Mouse (Mus musculus): Measurements from ENCODE around the gene Phykpl.

Phykpl gene

GRCm38 (mm10) chr11:51653736-51654135 is 69.2 kb downstream of the Phykpl start:
- Histone ChIP-seq H3K4me3 (replicated peaks; ENCODE audit: low read length) (0 out of 2 replicates have a peak overlapping the region, but pooled peaks have one; percentile 72), H3K27me3 (ENCODE audit: insufficient read depth, low read length) (no peaks in the 10 kb centered on the region), H3K4me1 (replicated peaks; ENCODE audit: low read depth, low read length) (peaks cover 83% of the 10 kb centered on the region), H3K9me3 (ENCODE audit: low read length) (no peaks in the 10 kb centered on the region), H3K36me3 (ENCODE audit: insufficient read depth, low read length) (peaks cover 69% of the 10 kb centered on the region)
- no peak for TF ChIP-seq NANOG (IDR thresholded peaks at IDR 0.05; ENCODE audit: borderline replicate concordance, low read length)
- no peak for TF ChIP-seq CTCF (conservative IDR thresholded peaks at IDR 0.05; ENCODE audit: low read length)
- TF ChIP-seq POU5F1 (IDR thresholded peaks at IDR 0.05; ENCODE audit: borderline replicate concordance, low read length) = no peak
